Mouse (Mus musculus): ENCODE results near the gene Ppp2r5a. TPM values are rescaled to one million over a fixed set of nuclear protein-coding genes. Genes with fewer than 3 reads are reported as not detected.

Gene Ppp2r5a
- polyA plus RNA-seq, 1 experiment from 2014 or later, result 42.7 TPM

DNA sequence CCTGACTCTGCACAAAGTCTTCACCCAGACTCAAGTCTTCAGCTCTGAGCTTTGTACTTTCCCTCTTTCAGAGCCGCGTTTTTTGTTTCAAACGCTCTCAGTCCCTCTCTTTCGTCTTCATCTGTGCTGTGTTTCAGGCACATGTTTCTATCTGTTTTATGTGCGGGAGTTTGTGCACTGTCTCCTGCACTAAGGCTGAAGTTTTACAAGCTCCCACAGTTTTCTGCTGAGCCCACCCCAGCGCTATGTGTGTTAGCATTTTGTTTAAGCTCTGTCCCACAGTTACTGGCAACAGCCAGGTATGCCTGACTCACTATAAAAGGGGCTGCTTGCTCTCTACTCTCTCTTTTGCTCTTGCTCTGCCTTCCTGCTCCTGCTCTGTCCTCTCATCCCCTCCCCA is 16.3 kb upstream of the Ppp2r5a start:
- no peaks in the 10 kb centered on the region for H3K27me3 ChIP-seq (ENCODE audit: insufficient read depth, low read length)
- DNase-seq (no peak), ATAC-seq (ENCODE audit: insufficient read depth) (0 out of 2 replicates have a peak, but pooled peaks have one; percentile 45)
- no peak for TF ChIP-seq CTCF (IDR thresholded peaks at IDR 0.05; ENCODE audit: low read depth)
- no peaks in the 10 kb centered on the region for H3K36me3 ChIP-seq (ENCODE audit: insufficient read depth)
- no peak overlapping the region for H3K9ac ChIP-seq
- H3K4me3 ChIP-seq (ENCODE audit: low read depth, low read length), result no peak overlapping the region
- no peaks in the 10 kb centered on the region for H3K4me1 ChIP-seq (ENCODE audit: insufficient read depth)
- H3K27ac ChIP-seq (ENCODE audit: low read depth), result peak overlapping the region; percentile 50; the same call in 1 of the 2 replicates
- no peak overlapping the region for H3K4me2 ChIP-seq
- H3K9me3 ChIP-seq (ENCODE audit: low read depth, low read length), result no peaks in the 10 kb centered on the region
- WGBS, result 53% methylated on average over 6 of the region's 6 CpGs

DNA sequence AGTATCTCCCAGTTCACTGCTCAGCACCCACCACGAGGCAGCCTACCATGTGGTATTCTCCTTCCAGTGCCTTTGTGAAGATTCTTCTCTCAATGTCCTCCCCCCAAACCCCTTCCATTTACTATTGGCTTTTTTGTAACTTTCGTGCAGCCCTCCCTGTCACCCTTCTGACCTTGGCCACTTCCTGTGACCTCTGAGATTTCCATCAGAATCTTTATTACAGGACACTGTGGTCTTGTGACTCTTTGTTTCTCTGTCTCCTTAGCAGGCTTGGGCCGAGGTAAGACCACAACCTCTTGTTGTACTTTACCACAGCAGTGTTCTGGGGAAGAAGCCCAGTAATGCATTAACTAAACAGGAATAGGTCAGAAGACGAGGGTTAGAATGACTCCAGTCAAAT is 15.9 kb upstream of the Ppp2r5a start:
- ATAC-seq (ENCODE audit: insufficient read depth), result no peak
- no peak overlapping the region for H3K4me3 ChIP-seq (ENCODE audit: low read depth, low read length)
- DNase-seq, result no peak
- H3K36me3 ChIP-seq (ENCODE audit: insufficient read depth), result no peaks in the 10 kb centered on the region
- H3K27ac ChIP-seq (ENCODE audit: low read depth), result peak overlapping the region; percentile 50; the same call in 1 of the 2 replicates
- H3K9ac ChIP-seq, result no peak overlapping the region
- H3K4me1 ChIP-seq (ENCODE audit: insufficient read depth), result no peaks in the 10 kb centered on the region
- H3K27me3 ChIP-seq (ENCODE audit: insufficient read depth, low read length), result no peaks in the 10 kb centered on the region
- H3K9me3 ChIP-seq (ENCODE audit: low read depth, low read length), result no peaks in the 10 kb centered on the region
- WGBS, result 62% methylated on average over 4 of the region's 4 CpGs
- no peak for TF ChIP-seq CTCF (IDR thresholded peaks at IDR 0.05; ENCODE audit: low read depth)
- no peak overlapping the region for H3K4me2 ChIP-seq

DNA sequence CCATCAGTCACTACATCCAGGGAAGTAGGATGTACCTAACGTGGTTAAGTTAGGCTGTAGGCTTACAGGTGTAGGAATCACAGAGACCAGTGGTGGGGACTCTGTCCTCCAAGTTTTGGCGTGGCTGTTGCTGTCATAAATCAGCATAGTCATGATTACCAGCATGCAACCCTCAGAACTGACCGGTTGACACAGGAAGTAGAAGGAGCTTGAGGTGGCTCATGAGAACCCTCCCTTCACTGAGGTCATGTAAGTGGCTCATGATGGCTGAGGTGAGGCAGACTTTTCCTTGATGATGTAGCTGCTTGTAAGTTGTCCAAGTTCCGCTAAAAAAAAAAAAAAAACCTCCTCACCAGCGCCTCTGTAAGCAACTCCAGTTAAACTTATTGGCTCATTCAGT is 14.0 kb upstream of the Ppp2r5a start:
- no peak for DNase-seq

GRCm38 (mm10) chr1:191416611-191417010 is 13.5 kb upstream of the Ppp2r5a start:
- H3K9ac ChIP-seq, result no peak overlapping the region
- H3K4me2 ChIP-seq, result no peak overlapping the region
- no peak overlapping the region for H3K4me3 ChIP-seq (ENCODE audit: low read depth, low read length)
- H3K36me3 ChIP-seq (ENCODE audit: insufficient read depth), result no peaks in the 10 kb centered on the region
- H3K27me3 ChIP-seq (ENCODE audit: insufficient read depth, low read length), result no peaks in the 10 kb centered on the region
- H3K9me3 ChIP-seq (ENCODE audit: low read depth, low read length), result no peaks in the 10 kb centered on the region
- ATAC-seq (ENCODE audit: insufficient read depth) (no peak), DNase-seq (no peak)
- no peak for TF ChIP-seq CTCF (IDR thresholded peaks at IDR 0.05; ENCODE audit: low read depth)
- 35% methylated on average over 3 of the region's 3 CpGs for WGBS
- H3K27ac ChIP-seq (ENCODE audit: low read depth), result no peak overlapping the region
- H3K4me1 ChIP-seq (ENCODE audit: insufficient read depth), result no peaks in the 10 kb centered on the region

More for the DNA sequence above, 14.0 kb upstream of the Ppp2r5a start:
- no peaks in the 10 kb centered on the region for H3K27me3 ChIP-seq (ENCODE audit: insufficient read depth, low read length)
- no peak overlapping the region for H3K27ac ChIP-seq (ENCODE audit: low read depth)
- H3K4me2 ChIP-seq, result no peak overlapping the region
- TF ChIP-seq CTCF (IDR thresholded peaks at IDR 0.05; ENCODE audit: low read depth), result no peak
- no peaks in the 10 kb centered on the region for H3K9me3 ChIP-seq (ENCODE audit: low read depth, low read length)
- no peak for ATAC-seq (ENCODE audit: insufficient read depth)
- no peaks in the 10 kb centered on the region for H3K4me1 ChIP-seq (ENCODE audit: insufficient read depth)
- H3K36me3 ChIP-seq (ENCODE audit: insufficient read depth), result no peaks in the 10 kb centered on the region
- 65% methylated on average over 5 of the region's 5 CpGs for WGBS
- H3K9ac ChIP-seq, result no peak overlapping the region
- H3K4me3 ChIP-seq (ENCODE audit: low read depth, low read length), result no peak overlapping the region

DNA sequence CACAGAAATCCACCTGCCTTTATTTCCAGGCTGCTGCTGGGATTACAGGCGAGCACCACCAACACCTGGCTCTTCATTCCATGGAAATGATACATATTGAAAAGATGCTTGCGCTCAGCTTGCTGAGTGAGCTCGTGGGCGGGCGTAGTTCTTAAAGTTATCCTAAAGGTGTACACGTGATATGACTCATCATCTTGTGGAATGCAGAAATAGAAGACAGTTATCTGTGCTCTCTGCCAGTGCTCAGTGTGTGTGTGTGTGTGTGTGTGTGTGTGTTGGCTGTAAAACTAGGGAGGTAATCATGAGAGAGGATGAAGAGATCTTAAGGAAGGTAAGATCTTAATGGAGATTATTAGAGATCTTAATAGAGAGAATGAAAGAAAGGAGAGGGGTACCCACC is 11.4 kb upstream of the Ppp2r5a start:
- no peak for TF ChIP-seq CTCF (IDR thresholded peaks at IDR 0.05; ENCODE audit: low read depth)
- Histone ChIP-seq H3K27ac (ENCODE audit: low read depth) (no peak overlapping the region), H3K4me2 (no peak overlapping the region), H3K27me3 (ENCODE audit: insufficient read depth, low read length) (no peaks in the 10 kb centered on the region), H3K9me3 (ENCODE audit: low read depth, low read length) (no peaks in the 10 kb centered on the region), H3K9ac (no peak overlapping the region), H3K36me3 (ENCODE audit: insufficient read depth) (no peaks in the 10 kb centered on the region), H3K4me3 (ENCODE audit: low read depth, low read length) (no peak overlapping the region), H3K4me1 (ENCODE audit: insufficient read depth) (no peaks in the 10 kb centered on the region)
- ATAC-seq (ENCODE audit: insufficient read depth) (no peak), DNase-seq (no peak)
- 63% methylated on average over 6 of the region's 6 CpGs for WGBS

DNA sequence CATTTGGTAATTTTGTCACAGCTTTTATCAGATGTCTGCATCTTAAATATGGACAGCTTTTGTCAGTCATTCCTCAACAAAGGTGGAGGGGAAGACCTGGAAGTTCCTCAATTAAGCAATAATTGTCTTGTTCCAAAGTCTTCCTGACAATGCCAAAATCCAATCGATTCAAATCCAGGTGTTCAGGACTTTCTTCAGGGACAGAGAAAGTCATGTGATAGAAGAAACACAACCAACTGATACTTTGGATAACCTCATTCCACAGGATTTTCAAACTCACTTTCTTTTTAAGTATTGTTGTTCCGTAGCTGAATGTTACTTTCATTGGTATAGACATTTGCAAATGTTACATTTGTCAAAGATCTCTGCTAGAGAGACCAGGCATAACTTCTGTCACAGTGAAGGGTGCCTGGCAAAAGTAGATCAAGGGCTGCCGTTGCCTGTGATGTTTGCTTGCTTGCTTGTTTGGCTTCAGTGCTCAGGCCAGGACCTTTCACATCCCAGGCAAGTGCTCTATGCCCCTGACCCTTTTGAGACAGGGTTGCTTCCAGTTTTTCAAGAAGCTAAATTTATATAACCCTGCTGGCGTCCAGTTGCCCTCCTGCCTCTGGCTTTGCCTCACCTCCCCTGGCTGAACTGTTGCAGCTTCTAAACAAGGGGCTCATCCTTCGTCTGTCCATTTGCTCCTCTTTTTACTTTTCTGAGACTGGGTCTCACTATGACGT is 10.8 kb upstream of the Ppp2r5a start:
- 34% methylated on average over 6 of the region's 6 CpGs for WGBS
- TF ChIP-seq CTCF (IDR thresholded peaks at IDR 0.05; ENCODE audit: low read depth), result no peak
- Histone ChIP-seq H3K4me1 (ENCODE audit: insufficient read depth) (no peaks in the 10 kb centered on the region), H3K27ac (ENCODE audit: low read depth) (no peak overlapping the region), H3K4me2 (no peak overlapping the region), H3K27me3 (ENCODE audit: insufficient read depth, low read length) (no peaks in the 10 kb centered on the region), H3K36me3 (ENCODE audit: insufficient read depth) (no peaks in the 10 kb centered on the region), H3K9ac (no peak overlapping the region), H3K4me3 (ENCODE audit: low read depth, low read length) (no peak overlapping the region), H3K9me3 (ENCODE audit: low read depth, low read length) (no peaks in the 10 kb centered on the region)
- no peak for DNase-seq
- no peak for ATAC-seq (ENCODE audit: insufficient read depth)

GRCm38 (mm10) chr1:191410294-191411036 is 7.4 kb upstream of the Ppp2r5a start:
- Histone ChIP-seq H3K9ac (no peak overlapping the region), H3K27me3 (ENCODE audit: insufficient read depth, low read length) (no peaks in the 10 kb centered on the region), H3K36me3 (ENCODE audit: insufficient read depth) (no peaks in the 10 kb centered on the region), H3K27ac (ENCODE audit: low read depth) (no peak overlapping the region), H3K4me1 (ENCODE audit: insufficient read depth) (no peaks in the 10 kb centered on the region), H3K4me3 (ENCODE audit: low read depth, low read length) (no peak overlapping the region), H3K4me2 (no peak overlapping the region), H3K9me3 (ENCODE audit: low read depth, low read length) (no peaks in the 10 kb centered on the region)
- no peak for TF ChIP-seq CTCF (IDR thresholded peaks at IDR 0.05; ENCODE audit: low read depth)
- DNase-seq (no peak), ATAC-seq (ENCODE audit: insufficient read depth) (no peak)
- 45% methylated on average over 10 of the region's 10 CpGs for whole genome bisulfite sequencing

Measured in lung, embryonic 14.5 days (tissue).